Mouse (Mus musculus): ENCODE data around the gene Lmo1. TPM values are rescaled to one million over a fixed set of nuclear protein-coding genes. Genes with fewer than 3 reads are reported as not detected.

Lmo1 gene
- polyA plus RNA-seq, 1 experiment from 2014 or later, result 25.0 TPM

GRCm38 (mm10) chr7:109206358-109206757 lies 31.4 kb upstream of the Lmo1 start:
- Histone ChIP-seq H3K4me3 (ENCODE audit: low read depth, low read length) (no peak overlapping the region), H3K4me1 (ENCODE audit: control insufficient read depth, insufficient read depth, low read length) (no peaks in the 10 kb centered on the region), H3K27me3 (ENCODE audit: control insufficient read depth, insufficient read depth, low read length) (no peaks in the 10 kb centered on the region), H3K36me3 (ENCODE audit: control insufficient read depth, insufficient read depth, low read length) (no peaks in the 10 kb centered on the region), H3K27ac (ENCODE audit: low read depth, low read length) (no peak overlapping the region), H3K9ac (ENCODE audit: low read length) (no peak overlapping the region), H3K9me3 (ENCODE audit: control insufficient read depth, low read length) (no peaks in the 10 kb centered on the region), H3K4me2 (ENCODE audit: low read depth) (no peak overlapping the region)
- WGBS, result 73% methylated on average over 2 of the region's 2 CpGs
- DNase-seq (ENCODE audit: low spot score), result no peak
- ATAC-seq (ENCODE audit: insufficient read depth, low FRiP score, low TSS enrichment), result no peak

GRCm38 (mm10) chr7:109203140-109203539 lies 28.1 kb upstream of the Lmo1 start:
- Histone ChIP-seq H3K4me2 (ENCODE audit: low read depth) (no peak overlapping the region), H3K9ac (ENCODE audit: low read length) (no peak overlapping the region), H3K4me3 (ENCODE audit: low read depth, low read length) (no peak overlapping the region), H3K27me3 (ENCODE audit: control insufficient read depth, insufficient read depth, low read length) (no peaks in the 10 kb centered on the region), H3K9me3 (ENCODE audit: control insufficient read depth, low read length) (no peaks in the 10 kb centered on the region), H3K4me1 (ENCODE audit: control insufficient read depth, insufficient read depth, low read length) (no peaks in the 10 kb centered on the region), H3K27ac (ENCODE audit: low read depth, low read length) (no peak overlapping the region), H3K36me3 (ENCODE audit: control insufficient read depth, insufficient read depth, low read length) (no peaks in the 10 kb centered on the region)
- ATAC-seq (ENCODE audit: insufficient read depth, low FRiP score, low TSS enrichment) (no peak), DNase-seq (ENCODE audit: low spot score) (no peak)
- 46% methylated on average over 3 of the region's 3 CpGs for WGBS

- no peak for DNase-seq (ENCODE audit: low spot score)
- WGBS, result 85% methylated on average over 3 of the region's 3 CpGs
- no peak overlapping the region for H3K27ac ChIP-seq (ENCODE audit: low read depth, low read length)
- ATAC-seq (ENCODE audit: insufficient read depth, low FRiP score, low TSS enrichment), result no peak
- H3K4me3 ChIP-seq (ENCODE audit: low read depth, low read length), result no peak overlapping the region
- peaks cover 16% of the 10 kb centered on the region for H3K4me1 ChIP-seq (ENCODE audit: control insufficient read depth, insufficient read depth, low read length)
- H3K4me2 ChIP-seq (ENCODE audit: low read depth), result no peak overlapping the region
- no peak overlapping the region for H3K9ac ChIP-seq (ENCODE audit: low read length)
- H3K27me3 ChIP-seq (ENCODE audit: control insufficient read depth, insufficient read depth, low read length), result no peaks in the 10 kb centered on the region
- no peaks in the 10 kb centered on the region for H3K36me3 ChIP-seq (ENCODE audit: control insufficient read depth, insufficient read depth, low read length)
- no peaks in the 10 kb centered on the region for H3K9me3 ChIP-seq (ENCODE audit: control insufficient read depth, low read length)
Observed at GRCm38 (mm10) chr7:109200559-109200958, 25.6 kb upstream of the Lmo1 start.

- Histone ChIP-seq H3K4me2 (ENCODE audit: low read depth) (no peak overlapping the region), H3K4me3 (ENCODE audit: low read depth, low read length) (no peak overlapping the region)
Observed at GRCm38 (mm10) chr7:109197161-109197650, 22.2 kb upstream of the Lmo1 start.

GRCm38 (mm10) chr7:109196399-109197082 lies 21.5 kb upstream of the Lmo1 start:
- peak overlapping the region; percentile 78 for H3K27ac ChIP-seq (ENCODE audit: low read depth, low read length)
- H3K9me3 ChIP-seq (ENCODE audit: control insufficient read depth, low read length), result no peaks in the 10 kb centered on the region
- no peak overlapping the region for H3K4me2 ChIP-seq (ENCODE audit: low read depth)

More at GRCm38 (mm10) chr7:109197161-109197650, 22.2 kb upstream of the Lmo1 start:
- DNase-seq (ENCODE audit: low spot score) (peak; percentile 10), ATAC-seq (ENCODE audit: insufficient read depth, low FRiP score, low TSS enrichment) (no peak)
- Histone ChIP-seq H3K36me3 (ENCODE audit: control insufficient read depth, insufficient read depth, low read length) (no peaks in the 10 kb centered on the region), H3K4me1 (ENCODE audit: control insufficient read depth, insufficient read depth, low read length) (peaks cover 17% of the 10 kb centered on the region), H3K27ac (ENCODE audit: low read depth, low read length) (peak overlapping the region; percentile 78), H3K9me3 (ENCODE audit: control insufficient read depth, low read length) (no peaks in the 10 kb centered on the region), H3K27me3 (ENCODE audit: control insufficient read depth, insufficient read depth, low read length) (no peaks in the 10 kb centered on the region), H3K9ac (ENCODE audit: low read length) (no peak overlapping the region)
- WGBS, result 52% methylated on average over 3 of the region's 3 CpGs

GRCm38 (mm10) chr7:109195982-109196381 lies 21.0 kb upstream of the Lmo1 start:
- Histone ChIP-seq H3K9me3 (ENCODE audit: control insufficient read depth, low read length) (no peaks in the 10 kb centered on the region), H3K4me2 (ENCODE audit: low read depth) (no peak overlapping the region), H3K27ac (ENCODE audit: low read depth, low read length) (no peak overlapping the region), H3K4me3 (ENCODE audit: low read depth, low read length) (no peak overlapping the region), H3K4me1 (ENCODE audit: control insufficient read depth, insufficient read depth, low read length) (peaks cover 26% of the 10 kb centered on the region), H3K27me3 (ENCODE audit: control insufficient read depth, insufficient read depth, low read length) (no peaks in the 10 kb centered on the region), H3K36me3 (ENCODE audit: control insufficient read depth, insufficient read depth, low read length) (no peaks in the 10 kb centered on the region), H3K9ac (ENCODE audit: low read length) (no peak overlapping the region)
- no peak for ATAC-seq (ENCODE audit: insufficient read depth, low FRiP score, low TSS enrichment)
- WGBS, result 76% methylated on average over 6 of the region's 6 CpGs
- DNase-seq (ENCODE audit: low spot score), result no peak

More at GRCm38 (mm10) chr7:109196399-109197082, 21.5 kb upstream of the Lmo1 start:
- Histone ChIP-seq H3K27me3 (ENCODE audit: control insufficient read depth, insufficient read depth, low read length) (no peaks in the 10 kb centered on the region), H3K36me3 (ENCODE audit: control insufficient read depth, insufficient read depth, low read length) (no peaks in the 10 kb centered on the region), H3K4me1 (ENCODE audit: control insufficient read depth, insufficient read depth, low read length) (peaks cover 23% of the 10 kb centered on the region), H3K9ac (ENCODE audit: low read length) (no peak overlapping the region), H3K4me3 (ENCODE audit: low read depth, low read length) (no peak overlapping the region)
- DNase-seq (ENCODE audit: low spot score) (peak; percentile 46), ATAC-seq (ENCODE audit: insufficient read depth, low FRiP score, low TSS enrichment) (peak; percentile 46; the same call in 1 of the 2 replicates)
- whole genome bisulfite sequencing, result 24% methylated on average over 11 of the region's 11 CpGs

GRCm38 (mm10) chr7:109194850-109195249 lies 19.8 kb upstream of the Lmo1 start:
- 89% methylated on average over 1 of the region's 1 CpGs for WGBS
- H3K4me2 ChIP-seq (ENCODE audit: low read depth), result no peak overlapping the region
- no peak overlapping the region for H3K27ac ChIP-seq (ENCODE audit: low read depth, low read length)
- H3K9ac ChIP-seq (ENCODE audit: low read length), result no peak overlapping the region
- H3K4me3 ChIP-seq (ENCODE audit: low read depth, low read length), result no peak overlapping the region
- no peaks in the 10 kb centered on the region for H3K27me3 ChIP-seq (ENCODE audit: control insufficient read depth, insufficient read depth, low read length)
- no peak for ATAC-seq (ENCODE audit: insufficient read depth, low FRiP score, low TSS enrichment)
- DNase-seq (ENCODE audit: low spot score), result no peak
- no peaks in the 10 kb centered on the region for H3K9me3 ChIP-seq (ENCODE audit: control insufficient read depth, low read length)
- no peaks in the 10 kb centered on the region for H3K36me3 ChIP-seq (ENCODE audit: control insufficient read depth, insufficient read depth, low read length)
- H3K4me1 ChIP-seq (ENCODE audit: control insufficient read depth, insufficient read depth, low read length), result peaks cover 31% of the 10 kb centered on the region

GRCm38 (mm10) chr7:109187244-109188035 lies 12.4 kb upstream of the Lmo1 start:
- Histone ChIP-seq H3K36me3 (ENCODE audit: control insufficient read depth, insufficient read depth, low read length) (no peaks in the 10 kb centered on the region), H3K27ac (ENCODE audit: low read depth, low read length) (no peak overlapping the region), H3K9me3 (ENCODE audit: control insufficient read depth, low read length) (no peaks in the 10 kb centered on the region), H3K4me3 (ENCODE audit: low read depth, low read length) (no peak overlapping the region), H3K4me2 (ENCODE audit: low read depth) (no peak overlapping the region), H3K27me3 (ENCODE audit: control insufficient read depth, insufficient read depth, low read length) (no peaks in the 10 kb centered on the region), H3K4me1 (ENCODE audit: control insufficient read depth, insufficient read depth, low read length) (peaks cover 15% of the 10 kb centered on the region), H3K9ac (ENCODE audit: low read length) (no peak overlapping the region)
- DNase-seq (ENCODE audit: low spot score) (no peak), ATAC-seq (ENCODE audit: insufficient read depth, low FRiP score, low TSS enrichment) (no peak)
- 83% methylated on average over 6 of the region's 6 CpGs for WGBS
